Mouse (Mus musculus) intestine, embryonic 16.5 days (tissue): ENCODE results near the gene Mcpt1. TPM values are rescaled to one million over a fixed set of nuclear protein-coding genes. Genes with fewer than 3 reads are reported as not detected.
"Not testable (repeated sequence)": the region's sequence is repeated elsewhere in the genome, so short reads cannot be mapped to it uniquely, and the experiment has no call there.

Source experiments
- ATAC-seq: fragments of 200-750 bp; cut with Nextera tagmentation; 2 replicates; pipeline ENCODE4 v1.8.0; 2017; ENCODE audit warnings: moderate TSS enrichment, moderate library complexity
- H3K27ac ChIP-seq: fragments of 300-500 bp; sonication (generic); 2 replicates; pipeline ENCODE4 v1.5.1; 2014; ENCODE audit warnings: mild to moderate bottlenecking, low read length
- H3K27me3 ChIP-seq: fragments of 300-500 bp; sonication (generic); replicated peaks from 2 replicates; pipeline ENCODE4 v1.6.1; 2014; ENCODE audit warnings: low read length, control low read depth, mixed read lengths; ENCODE audit not compliant: control insufficient read depth, insufficient read depth
- H3K36me3 ChIP-seq: fragments of 300-500 bp; sonication (generic); 2 replicates; pipeline ENCODE4 v1.6.1; 2014; ENCODE audit warnings: low read length, control low read depth; ENCODE audit not compliant: control insufficient read depth, insufficient read depth
- H3K4me1 ChIP-seq: fragments of 300-500 bp; sonication (generic); 2 replicates; pipeline ENCODE4 v1.6.1; 2014; ENCODE audit warnings: low read length, control low read depth, mixed read lengths; ENCODE audit not compliant: control insufficient read depth, insufficient read depth
- H3K4me2 ChIP-seq: fragments of 300-500 bp; sonication (generic); 2 replicates; pipeline ENCODE4 v1.6.1; 2014; ENCODE audit warnings: low read depth, low read length, control low read depth
- H3K4me3 ChIP-seq: fragments of 300-500 bp; sonication (generic); 2 replicates; pipeline ENCODE4 v1.5.1; 2014; ENCODE audit warnings: mild to moderate bottlenecking, low read length
- H3K9ac ChIP-seq: fragments of 300-500 bp; sonication (generic); 2 replicates; pipeline ENCODE4 v1.6.1; 2014; ENCODE audit warnings: low read depth, low read length
- H3K9me3 ChIP-seq: fragments of 300-500 bp; sonication (generic); 2 replicates; pipeline ENCODE4 v1.6.1; 2016; ENCODE audit warnings: low read length, control low read depth; ENCODE audit not compliant: control insufficient read depth
- WGBS: fragments of 180-500 bp; shearing (Covaris S2); extraction: QIAGEN DNeasy Blood & Tissue Kit; methylation state at CpG from one replicate; pipeline ENCODE4 v1.1.7; 2014; 5-methylcytosine and 5-hydroxymethylcytosine counted together
- polyA plus RNA-seq: library from polyadenylated mRNA; unstranded; fragments of >200 nt; fragmentation: Nextera tagmentation; extraction: Ambion mirVana; gene quantifications from 2 replicates; pipeline ENCODE4 v1.2.1, GENCODE M21; 2015

The Mcpt1 gene
- polyA plus RNA-seq, 1 experiment from 2014 or later, result 0.48 TPM

GRCm38 (mm10) chr14:56057722-56058121 lies 40.0 kb downstream of the Mcpt1 start:
- no peak for ATAC-seq
- Histone ChIP-seq H3K4me1 (no peaks in the 10 kb centered on the region), H3K9me3 (no peaks in the 10 kb centered on the region), H3K4me2 (no peak overlapping the region), H3K27ac (no peak overlapping the region), H3K9ac (no peak overlapping the region), H3K36me3 (no peaks in the 10 kb centered on the region), H3K27me3 (no peaks in the 10 kb centered on the region), H3K4me3 (no peak overlapping the region)
- WGBS, result 57% methylated on average over 4 of the region's 4 CpGs

GRCm38 (mm10) chr14:56062213-56062612 lies 44.4 kb downstream of the Mcpt1 start, which contains the start of gene Mcpt4:
Gene Mcpt4 (minus strand): TSS chr14:56062313.
- not testable (repeated sequence) for H3K36me3 ChIP-seq, H3K4me1 ChIP-seq, H3K4me3 ChIP-seq, H3K4me2 ChIP-seq, H3K27ac ChIP-seq, H3K27me3 ChIP-seq, H3K9me3 ChIP-seq, H3K9ac ChIP-seq, ATAC-seq
- WGBS, result 69% methylated on average over 3 of the region's 3 CpGs

Other genes with a start within 250 kb of the Mcpt1 start
- gene Adcy4, start 233.9 kb upstream of the Mcpt1 start, polyA plus RNA-seq, result 6.5 and 6.6 TPM in 2 replicates
- gene Ripk3, start 229.1 kb upstream of the Mcpt1 start, polyA plus RNA-seq, result 51.2 and 55.8 TPM in 2 replicates
- gene Nfatc4, start 194.8 kb upstream of the Mcpt1 start, polyA plus RNA-seq, result 21.1 and 21.2 TPM in 2 replicates
- 12.6 and 13.6 TPM in 2 replicates for gene Nynrin, start 164.0 kb upstream of the Mcpt1 start, polyA plus RNA-seq
- gene Cbln3, start 133.6 kb upstream of the Mcpt1 start, polyA plus RNA-seq, result 0.17 and 0.27 TPM in 2 replicates
- 12.5 and 13.6 TPM in 2 replicates for gene Khnyn, start 133.0 kb upstream of the Mcpt1 start, polyA plus RNA-seq
- gene Sdr39u1, start 117.7 kb upstream of the Mcpt1 start, polyA plus RNA-seq, result 85.2 and 89.2 TPM in 2 replicates
- 4.1 and 5.7 TPM in 2 replicates for gene Cma1, start 73.3 kb upstream of the Mcpt1 start, polyA plus RNA-seq
- not detected in 2 replicates for gene Cma2, start 67.0 kb upstream of the Mcpt1 start, polyA plus RNA-seq
- gene Mcpt9, start 12.5 kb downstream of the Mcpt1 start, polyA plus RNA-seq, result not detected in 2 replicates
- gene Mcpt2, start 24.1 kb downstream of the Mcpt1 start, polyA plus RNA-seq, result 0.37 and 0.55 TPM in 2 replicates
- gene Mcpt4, start 44.3 kb downstream of the Mcpt1 start, polyA plus RNA-seq, result 0.55 and 0.69 TPM in 2 replicates
- 0.65 and 0.83 TPM in 2 replicates for gene Mcpt8, start 67.3 kb downstream of the Mcpt1 start, polyA plus RNA-seq
- 0.20 and 0.76 TPM in 2 replicates for gene Ctsg, start 84.6 kb downstream of the Mcpt1 start, polyA plus RNA-seq
- not detected in 2 replicates for gene Gzme, start 102.7 kb downstream of the Mcpt1 start, polyA plus RNA-seq
- not detected in 2 replicates for gene Gzmd, start 114.6 kb downstream of the Mcpt1 start, polyA plus RNA-seq
- gene Gzmg, start 141.6 kb downstream of the Mcpt1 start, polyA plus RNA-seq, result not detected in 2 replicates
- gene Gzmn, start 156.6 kb downstream of the Mcpt1 start, polyA plus RNA-seq, result not detected in 2 replicates
- gene Gzmf, start 193.4 kb downstream of the Mcpt1 start, polyA plus RNA-seq, result not detected in 2 replicates
- not detected in 2 replicates for gene Gzmc, start 216.7 kb downstream of the Mcpt1 start, polyA plus RNA-seq
- gene Gzmb, start 244.3 kb downstream of the Mcpt1 start, polyA plus RNA-seq, result 0.86 and 1.3 TPM in 2 replicates